Mouse (Mus musculus) stomach, embryonic 14.5 days (tissue): ENCODE data around the gene Sult3a2. TPM values are rescaled to one million over a fixed set of nuclear protein-coding genes. Genes with fewer than 3 reads are reported as not detected.
"Not testable (repeated sequence)": the region's sequence is repeated elsewhere in the genome, so short reads cannot be mapped to it uniquely, and the experiment has no call there.

Source experiments
- ATAC-seq: fragments of 200-750 bp; cut with Nextera tagmentation; 2 replicates; pipeline ENCODE4 v1.8.0; 2017; ENCODE audit warnings: low read depth, moderate TSS enrichment; ENCODE audit not compliant: insufficient number of reproducible peaks, insufficient read depth, low FRiP score
- H3K27ac ChIP-seq: fragments of 300-500 bp; sonication (generic); 2 replicates; pipeline ENCODE4 v1.5.1; 2014; ENCODE audit warnings: mild to moderate bottlenecking, low read length, moderate library complexity, mixed read lengths
- H3K27me3 ChIP-seq: fragments of 300-500 bp; sonication (generic); 2 replicates; pipeline ENCODE4 v1.6.1; 2014; ENCODE audit warnings: low read length, control low read depth, mixed read lengths; ENCODE audit not compliant: control insufficient read depth, insufficient read depth
- H3K36me3 ChIP-seq: fragments of 300-500 bp; sonication (generic); 2 replicates; pipeline ENCODE4 v1.6.1; 2014; ENCODE audit warnings: mild to moderate bottlenecking, control low read depth, low read length, moderate library complexity, mixed read lengths; ENCODE audit not compliant: control insufficient read depth, insufficient read depth
- H3K4me1 ChIP-seq: fragments of 300-500 bp; sonication (generic); 2 replicates; pipeline ENCODE4 v1.6.1; 2014; ENCODE audit warnings: low read length, control low read depth, mixed read lengths; ENCODE audit not compliant: control insufficient read depth, insufficient read depth
- H3K4me2 ChIP-seq: fragments of 300-500 bp; sonication (generic); replicated peaks from 2 replicates; pipeline ENCODE4 v1.6.1; 2014; ENCODE audit warnings: low read depth, low read length, control low read depth
- H3K4me3 ChIP-seq: fragments of 300-500 bp; sonication (generic); 2 replicates; pipeline ENCODE4 v1.5.1; 2014; ENCODE audit warnings: low read depth, low read length, control low read depth
- H3K9ac ChIP-seq: fragments of 300-500 bp; sonication (generic); replicated peaks from 2 replicates; pipeline ENCODE4 v1.6.1; 2014; ENCODE audit warnings: low read depth, mild to moderate bottlenecking, control low read depth, low read length, moderate library complexity, mixed read lengths
- H3K9me3 ChIP-seq: fragments of 300-500 bp; sonication (generic); 2 replicates; pipeline ENCODE4 v1.6.1; 2016; ENCODE audit warnings: low read depth, low read length, control low read depth; ENCODE audit not compliant: control insufficient read depth
- whole genome bisulfite sequencing: fragments of 180-500 bp; shearing (Covaris S2); extraction: QIAGEN DNeasy Blood & Tissue Kit; methylation state at CpG from one replicate; pipeline ENCODE4 v1.1.7; 2014; 5-methylcytosine and 5-hydroxymethylcytosine counted together
- polyA plus RNA-seq: library from polyadenylated mRNA; unstranded; fragments of >200 nt; fragmentation: Nextera tagmentation; extraction: Ambion mirVana; gene quantifications from 2 replicates; pipeline ENCODE4 v1.2.1, GENCODE M21; 2014

Gene Sult3a2
- not detected in 2 replicates for polyA plus RNA-seq

- H3K27ac ChIP-seq: no peak within 1 kb of the TSS
- H3K9me3 ChIP-seq: no peaks in the 10 kb centered on the region
- H3K4me3 ChIP-seq: no peak within 1 kb of the TSS
- 81% methylated on average over 3 of the region's 3 CpGs for WGBS
- no peak within 1 kb of the TSS for H3K9ac ChIP-seq
- H3K27me3 ChIP-seq: no peaks in the 10 kb centered on the region
- H3K4me1 ChIP-seq: no peaks in the 10 kb centered on the region
- no peaks in the 10 kb centered on the region for H3K36me3 ChIP-seq
- ATAC-seq: no peak
- H3K4me2 ChIP-seq: no peak within 1 kb of the TSS
Observed at GRCm38 (mm10) chr10:33786604-33787003, at the start of gene Sult3a2. Gene Sult3a2, minus strand, starts transcription at chr10:33786704.

- no peaks in the 10 kb centered on the region for H3K27me3 ChIP-seq
Observed at GRCm38 (mm10) chr10:33820892-33821291, 34.4 kb upstream of the Sult3a2 start.

GRCm38 (mm10) chr10:33816923-33817322 is 30.4 kb upstream of the Sult3a2 start:
- 69% methylated on average over 1 of the region's 1 CpGs for WGBS
- no peak overlapping the region for H3K27ac ChIP-seq
- no peak for ATAC-seq
- H3K27me3 ChIP-seq: no peaks in the 10 kb centered on the region
- no peaks in the 10 kb centered on the region for H3K4me1 ChIP-seq
- no peak overlapping the region for H3K9ac ChIP-seq
- H3K4me2 ChIP-seq: no peak overlapping the region
- no peak overlapping the region for H3K4me3 ChIP-seq
- H3K36me3 ChIP-seq: no peaks in the 10 kb centered on the region
- H3K9me3 ChIP-seq: no peaks in the 10 kb centered on the region

More at GRCm38 (mm10) chr10:33820892-33821291, 34.4 kb upstream of the Sult3a2 start:
- WGBS: 90% methylated on average over 3 of the region's 3 CpGs
- Histone ChIP-seq H3K27ac (no peak overlapping the region), H3K4me2 (no peak overlapping the region), H3K9ac (no peak overlapping the region), H3K4me1 (no peaks in the 10 kb centered on the region), H3K36me3 (no peaks in the 10 kb centered on the region), H3K4me3 (no peak overlapping the region), H3K9me3 (no peaks in the 10 kb centered on the region)
- no peak for ATAC-seq

- no peak overlapping the region for H3K4me2 ChIP-seq
- no peaks in the 10 kb centered on the region for H3K27me3 ChIP-seq
- no peak overlapping the region for H3K9ac ChIP-seq
- no peak overlapping the region for H3K27ac ChIP-seq
- no peaks in the 10 kb centered on the region for H3K9me3 ChIP-seq
- ATAC-seq: no peak
- no peaks in the 10 kb centered on the region for H3K4me1 ChIP-seq
- H3K4me3 ChIP-seq: no peak overlapping the region
- no peaks in the 10 kb centered on the region for H3K36me3 ChIP-seq
Observed at GRCm38 (mm10) chr10:33814266-33814665, 27.8 kb upstream of the Sult3a2 start.

- no peak overlapping the region for H3K4me3 ChIP-seq
- 16% methylated on average over 1 of the region's 1 CpGs for WGBS
Observed at GRCm38 (mm10) chr10:33811807-33812206, 25.3 kb upstream of the Sult3a2 start.

GRCm38 (mm10) chr10:33797221-33797949 is 10.9 kb upstream of the Sult3a2 start:
- H3K4me2 ChIP-seq, ATAC-seq: not testable (repeated sequence)
- 82% methylated on average over 6 of the region's 6 CpGs for WGBS

More at GRCm38 (mm10) chr10:33811807-33812206, 25.3 kb upstream of the Sult3a2 start:
- H3K9me3 ChIP-seq: no peaks in the 10 kb centered on the region
- H3K36me3 ChIP-seq: no peaks in the 10 kb centered on the region
- no peak overlapping the region for H3K27ac ChIP-seq
- ATAC-seq: 0 out of 2 replicates have a peak, but pooled peaks have one; percentile 37
- H3K27me3 ChIP-seq: no peaks in the 10 kb centered on the region
- no peak overlapping the region for H3K9ac ChIP-seq
- H3K4me1 ChIP-seq: no peaks in the 10 kb centered on the region
- no peak overlapping the region for H3K4me2 ChIP-seq

GRCm38 (mm10) chr10:33796269-33796915 is 9.9 kb upstream of the Sult3a2 start:
- not testable (repeated sequence) for H3K4me3 ChIP-seq, H3K4me2 ChIP-seq, H3K36me3 ChIP-seq, H3K4me1 ChIP-seq, H3K9me3 ChIP-seq, H3K9ac ChIP-seq, H3K27me3 ChIP-seq, ATAC-seq, H3K27ac ChIP-seq
- WGBS: 79% methylated on average over 4 of the region's 4 CpGs

More at GRCm38 (mm10) chr10:33797221-33797949, 10.9 kb upstream of the Sult3a2 start:
- not testable (repeated sequence) for H3K27ac ChIP-seq, H3K27me3 ChIP-seq, H3K4me1 ChIP-seq, H3K36me3 ChIP-seq, H3K9ac ChIP-seq, H3K4me3 ChIP-seq, H3K9me3 ChIP-seq

GRCm38 (mm10) chr10:33792166-33792565 is 5.7 kb upstream of the Sult3a2 start:
- H3K9ac ChIP-seq, H3K4me3 ChIP-seq, H3K9me3 ChIP-seq, H3K36me3 ChIP-seq, H3K4me2 ChIP-seq, H3K4me1 ChIP-seq, H3K27me3 ChIP-seq, H3K27ac ChIP-seq, ATAC-seq: not testable (repeated sequence)
- 87% methylated on average over 3 of the region's 3 CpGs for WGBS
